Mouse (Mus musculus) embryonic stem cell, embryonic (primary cell): ENCODE data around the gene Scgb1b29.
"Not testable (repeated sequence)": the region's sequence is repeated elsewhere in the genome, so short reads cannot be mapped to it uniquely, and the experiment has no call there.

ENCODE experiments used
- CTCF ChIA-PET, 4 experiments: fragments of 300-600 bp in 2 of 4; fragments of 350-600 bp in 2 of 4; sonication (Branson Sonifier 250); formaldehyde crosslinking; loops; one replicate each; lab custom pipeline; 2022; ENCODE audit warnings: inconsistent platforms in 2 of 4; lab: Charles Lee
- POLR2A ChIA-PET, 4 experiments: fragments of 300-600 bp in 2 of 4; fragments of 350-600 bp in 2 of 4; sonication (Branson Sonifier 250); formaldehyde crosslinking; loops; one replicate each; lab custom pipeline; 2022; ENCODE audit warnings: antibody characterized with exemption in 4 of 4, inconsistent platforms in 1 of 4; lab: Charles Lee

Gene Scgb1b29

GRCm38 (mm10) chr7:32441241-32441640 lies at the start of gene Scgb1b29:
Gene Scgb1b29, plus strand, starts transcription at chr7:32441541.
- CTCF ChIA-PET = not testable (repeated sequence)

GRCm38 (mm10) chr7:32428636-32429035 lies 12.7 kb upstream of the Scgb1b29 start:
- CTCF ChIA-PET, POLR2A ChIA-PET: not testable (repeated sequence)

More at GRCm38 (mm10) chr7:32441241-32441640, at the start of gene Scgb1b29:
- POLR2A ChIA-PET = not testable (repeated sequence)
